Mouse (Mus musculus) spleen, postnatal 36 days (tissue): ENCODE results near the gene Dclk2.

ENCODE experiments used
- DNase-seq, 2 experiments: peaks; one replicate each; pipeline ENCODE4 v3.0.0; 2022; ENCODE audit warnings: low spot score in 2 of 2, mixed read lengths in 1 of 2

The Dclk2 gene

DNA sequence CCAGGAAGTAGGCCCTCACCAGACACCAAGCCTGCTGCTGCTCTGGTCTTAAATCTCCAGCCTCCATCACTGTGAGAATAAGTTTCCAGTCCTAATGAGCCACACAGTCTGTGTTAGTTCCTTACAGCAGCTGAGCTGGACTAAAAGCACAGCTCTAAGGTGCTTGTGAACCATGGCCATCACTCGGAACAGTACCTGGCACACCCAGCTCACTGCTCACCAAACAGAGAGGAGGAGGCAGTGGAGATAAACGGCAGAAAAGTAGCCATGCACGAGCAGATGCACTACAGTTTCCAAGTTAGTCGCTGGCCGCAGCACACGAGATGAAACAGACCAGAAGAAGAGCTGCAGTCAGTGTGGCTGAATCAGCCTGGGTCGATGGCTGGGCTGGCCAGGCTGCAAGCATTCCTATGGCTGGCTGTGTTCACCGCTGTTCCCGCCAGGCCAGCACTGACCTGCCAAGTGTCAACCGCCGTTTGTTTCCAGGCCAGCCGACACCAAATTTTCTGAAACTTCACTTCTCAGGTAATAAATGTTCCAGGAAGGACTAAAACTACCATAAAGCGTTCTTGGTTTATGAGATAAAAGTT, 122.7 kb downstream of the Dclk2 start:
- DNase-seq: no peak

DNA sequence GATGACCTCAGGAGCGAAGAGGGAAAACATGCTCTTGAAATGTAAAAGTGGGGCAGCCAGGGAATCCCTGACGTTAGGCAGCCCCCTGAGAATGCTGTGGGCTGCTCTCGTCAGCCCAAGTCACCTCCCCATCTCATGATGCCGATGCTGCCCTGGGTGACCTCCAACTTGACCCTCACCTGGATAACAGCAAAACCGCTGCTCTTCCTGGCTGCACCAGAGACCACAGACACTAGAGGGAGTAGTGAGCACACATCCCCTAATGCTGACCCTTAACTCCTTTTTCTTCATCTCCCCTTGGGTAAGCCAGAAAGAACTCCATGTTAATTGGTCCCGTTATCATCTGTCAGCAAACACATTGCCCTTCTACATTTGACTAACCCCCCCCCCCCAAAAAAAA, 123.9 kb downstream of the Dclk2 start:
- DNase-seq: no peak

DNA sequence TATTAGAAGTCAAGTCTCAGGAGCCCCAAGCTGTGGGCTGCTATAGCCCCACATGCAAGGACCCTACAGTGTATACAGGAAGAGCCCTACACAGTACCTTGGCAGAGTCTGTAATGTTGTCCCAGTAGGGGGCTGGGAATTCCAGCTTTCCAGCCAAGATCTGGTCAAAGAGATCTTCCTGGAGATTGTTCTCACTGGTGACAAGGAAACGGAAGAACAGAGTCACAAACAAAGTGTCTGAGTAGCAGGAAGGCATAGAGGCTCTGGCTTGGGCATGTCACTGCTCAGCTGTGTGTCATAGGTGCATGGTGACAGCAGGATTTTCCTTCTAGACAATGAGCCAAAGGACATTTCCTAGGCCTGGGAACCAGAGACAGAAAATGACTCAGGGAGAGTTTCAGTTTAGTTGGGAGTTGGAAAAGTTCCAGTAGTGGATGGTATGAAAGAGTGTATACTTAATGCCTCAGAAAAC, 126.9 kb downstream of the Dclk2 start:
- no peak for DNase-seq

DNA sequence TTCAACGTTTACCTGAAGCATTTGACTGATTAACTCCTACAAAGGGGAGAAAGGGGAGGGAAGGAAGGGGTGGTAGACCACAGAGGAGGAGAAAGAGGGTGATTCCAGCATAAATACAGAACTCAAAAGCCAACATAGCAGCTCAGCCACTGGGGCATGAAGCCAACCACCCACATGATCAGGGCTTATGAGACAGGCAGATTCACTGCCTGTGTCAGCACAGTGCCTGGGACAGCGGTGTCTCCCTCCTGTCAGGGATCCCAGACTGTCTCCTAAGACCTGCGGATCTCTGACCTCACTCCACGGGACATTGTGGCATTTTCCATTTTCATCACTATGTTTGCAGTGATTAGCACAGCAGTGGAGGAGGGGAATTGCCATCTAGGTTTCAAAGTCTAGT, 127.4 kb downstream of the Dclk2 start:
- no peak for DNase-seq

DNA sequence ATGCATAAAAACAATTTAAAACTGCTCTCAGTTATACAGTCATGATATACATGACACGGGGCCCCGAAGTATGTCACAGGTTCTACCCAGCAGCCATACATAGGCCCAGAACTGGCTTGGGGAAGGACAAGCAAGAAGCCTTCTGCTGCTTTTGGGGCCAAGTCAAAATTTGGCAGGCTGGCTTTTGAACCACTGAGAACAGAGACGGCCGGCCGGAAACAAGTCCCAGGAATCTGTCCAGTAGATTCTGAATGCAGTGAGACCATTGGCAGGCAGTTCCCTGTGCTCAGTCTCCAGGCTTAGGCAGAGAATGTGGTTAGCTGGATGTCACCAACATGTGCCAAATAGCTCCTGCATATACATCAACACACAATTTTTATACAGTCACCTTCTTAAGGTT, 130.9 kb downstream of the Dclk2 start:
- no peak for DNase-seq

DNA sequence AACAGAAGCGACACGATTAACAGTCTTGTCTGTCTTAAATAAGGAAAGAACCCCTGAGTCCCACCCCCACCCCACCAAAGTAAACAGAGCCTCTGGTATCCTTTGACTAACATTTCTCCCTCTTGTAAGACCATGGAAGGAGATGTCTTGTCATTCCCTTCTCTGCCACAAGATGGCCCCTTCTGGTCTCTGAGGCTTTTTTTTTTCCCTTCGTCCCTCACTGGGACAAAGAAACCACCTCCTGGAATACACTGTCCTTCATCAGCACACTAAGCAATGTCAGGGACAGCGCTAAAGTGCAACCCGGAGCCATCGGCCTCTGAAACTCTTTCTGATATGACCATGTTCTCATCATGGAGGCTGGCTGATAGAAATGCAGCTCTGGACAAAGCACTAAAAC, 131.9 kb downstream of the Dclk2 start:
- peak in 1 of 2 experiments; percentile 15 for DNase-seq

DNA sequence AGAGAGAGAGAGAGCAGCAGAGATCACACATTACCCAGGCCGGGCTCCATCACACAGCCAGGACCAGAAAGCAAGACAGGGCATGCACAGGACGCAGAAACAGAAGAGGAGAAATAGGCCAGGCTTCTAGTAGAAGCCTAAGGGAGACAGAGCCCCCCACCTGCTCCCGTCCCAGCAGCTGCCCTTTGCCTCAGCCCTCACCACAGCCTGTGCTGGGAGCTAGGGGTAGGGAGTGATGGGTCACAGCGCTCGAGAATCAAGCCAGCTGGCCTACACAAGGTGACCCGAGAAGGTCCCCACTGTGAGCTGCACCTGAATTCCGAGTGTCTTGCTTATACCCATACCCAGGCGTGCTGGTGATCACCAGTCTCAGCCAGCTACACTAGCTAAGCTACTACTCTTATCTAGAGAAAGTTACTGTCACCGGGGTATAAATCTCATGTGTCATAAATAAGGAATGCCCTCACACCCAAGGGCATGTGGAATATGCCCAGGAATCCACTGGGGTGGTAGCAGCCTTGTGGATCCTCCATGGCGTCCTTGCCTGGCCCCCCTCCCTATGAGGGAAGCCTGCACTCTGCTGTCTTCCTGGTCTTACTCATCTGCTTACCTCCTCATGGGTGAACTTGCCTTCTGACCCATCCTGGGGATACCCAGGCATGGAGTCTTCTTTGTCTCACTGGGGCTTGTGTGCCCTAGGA, 133.1 kb downstream of the Dclk2 start:
- DNase-seq: no peak

DNA sequence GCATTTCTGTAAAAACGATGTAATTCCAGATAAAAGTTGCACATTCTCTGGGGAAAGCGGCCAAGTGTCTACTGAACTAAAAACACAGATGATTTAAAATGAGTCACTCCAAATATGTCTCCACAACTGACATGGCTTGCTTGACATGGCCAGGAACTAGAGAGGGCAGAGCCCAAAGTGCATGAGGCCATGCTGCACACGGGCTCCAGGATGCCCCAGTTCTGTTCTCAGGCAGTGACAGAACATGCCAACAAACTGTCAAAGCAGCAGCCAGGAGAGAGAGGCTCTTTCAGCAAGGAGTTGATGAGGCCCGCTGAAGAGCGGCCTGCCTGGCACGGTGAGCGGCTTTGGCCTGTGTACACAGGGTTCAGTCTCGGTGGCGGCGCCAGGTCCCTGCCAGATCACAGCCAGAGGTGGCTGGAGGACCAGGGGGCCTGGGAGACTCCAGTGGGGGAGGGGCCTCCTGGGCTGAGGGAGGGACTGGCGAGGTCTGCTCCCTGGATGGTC, 133.8 kb downstream of the Dclk2 start:
- no peak for DNase-seq

DNA sequence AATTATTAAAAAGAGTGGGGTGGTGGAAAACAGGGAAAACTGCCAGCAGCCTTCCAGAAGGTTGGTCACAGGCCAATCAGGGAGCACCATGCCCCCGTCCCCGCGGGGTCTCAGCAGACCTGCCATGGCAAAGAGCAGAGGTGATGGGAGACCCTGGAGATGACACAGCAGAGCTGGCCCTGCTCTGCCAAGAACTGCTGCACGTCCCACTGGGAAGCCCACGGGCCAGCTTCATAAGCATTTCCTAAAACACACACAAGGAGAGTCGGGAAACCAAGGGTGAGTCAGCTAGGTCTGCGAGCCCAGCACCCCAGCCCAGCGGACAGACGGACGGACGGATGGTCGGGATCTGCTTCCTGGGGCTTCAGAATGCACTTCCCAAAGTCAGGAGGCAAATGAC, 134.4 kb downstream of the Dclk2 start:
- DNase-seq: no peak

DNA sequence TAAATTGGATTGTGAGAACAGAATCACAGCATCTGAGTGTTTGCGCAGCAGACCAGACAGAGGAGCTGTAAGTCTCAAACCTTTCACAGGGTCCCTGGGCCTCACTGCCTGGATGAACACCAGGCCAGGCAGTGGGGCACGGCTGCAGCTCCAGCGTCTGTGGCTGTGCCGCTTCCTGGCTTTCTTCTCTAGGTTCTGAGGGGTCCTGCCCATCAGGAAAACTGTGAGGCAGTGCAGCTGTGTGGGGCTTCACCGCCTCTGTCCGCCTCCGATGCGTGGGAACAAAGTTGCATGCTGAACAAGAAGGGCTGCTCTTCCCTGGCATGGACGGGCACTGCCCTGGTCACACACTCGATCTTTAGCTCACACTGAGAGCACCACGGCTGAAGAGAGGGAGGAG, 135.7 kb downstream of the Dclk2 start:
- DNase-seq: no peak

DNA sequence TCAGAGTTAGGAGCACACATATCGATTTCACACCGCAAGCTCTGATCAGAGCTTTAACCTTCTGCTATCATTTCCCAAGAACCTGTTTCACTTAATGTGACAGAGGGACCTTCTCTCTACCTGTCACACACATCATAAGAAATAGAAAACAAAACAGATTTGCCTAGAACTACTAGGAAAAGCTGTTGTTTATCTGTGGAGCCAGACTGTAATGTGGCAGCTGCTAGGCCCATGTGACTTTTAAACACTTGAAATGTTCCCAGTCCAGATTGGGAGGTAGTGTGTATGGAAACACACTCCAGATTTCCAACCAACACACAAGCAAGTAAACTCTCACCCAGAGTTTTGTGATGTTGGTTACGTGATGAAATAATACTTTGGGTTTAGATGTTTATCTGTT, 136.6 kb downstream of the Dclk2 start:
- no peak for DNase-seq

DNA sequence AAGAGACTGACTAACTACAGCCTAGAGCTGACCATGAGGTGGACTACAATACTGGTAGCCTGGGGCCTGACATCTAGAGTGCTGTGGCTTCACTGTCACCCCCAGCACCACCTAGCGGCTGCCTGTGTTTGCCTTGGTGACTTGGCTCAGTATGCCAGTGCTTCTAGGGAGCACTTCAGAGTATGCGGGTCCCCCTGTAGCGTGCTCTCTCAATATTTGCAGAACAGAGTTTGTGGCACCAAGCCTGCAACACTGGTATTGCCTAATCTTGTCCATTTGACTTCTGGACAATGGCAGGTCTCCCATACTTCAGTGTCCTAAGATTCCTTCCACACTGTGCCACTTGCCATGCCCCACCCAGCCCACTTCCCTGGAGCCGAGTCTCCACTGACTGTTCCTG, 140.9 kb downstream of the Dclk2 start:
- DNase-seq: no peak

DNA sequence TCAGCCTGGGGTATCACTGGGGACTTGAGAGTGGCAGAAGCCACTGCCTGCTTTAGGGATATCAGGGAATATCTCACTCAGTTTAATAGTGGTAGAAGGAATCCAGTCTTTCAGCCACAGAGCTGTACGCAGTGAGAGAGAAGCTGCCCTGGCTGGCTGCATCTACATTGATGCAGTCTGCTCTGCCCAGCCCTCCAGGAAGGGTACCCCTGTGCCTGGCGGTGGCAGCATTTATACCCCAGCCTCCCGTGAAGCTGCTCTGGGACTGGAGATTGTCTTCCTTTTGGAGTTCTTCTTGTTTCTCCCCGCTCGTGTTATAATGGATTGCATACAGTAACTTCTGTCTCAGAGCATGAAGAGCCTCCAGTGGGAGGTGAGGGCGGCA, 145.2 kb downstream of the Dclk2 start:
- no peak for DNase-seq

DNA sequence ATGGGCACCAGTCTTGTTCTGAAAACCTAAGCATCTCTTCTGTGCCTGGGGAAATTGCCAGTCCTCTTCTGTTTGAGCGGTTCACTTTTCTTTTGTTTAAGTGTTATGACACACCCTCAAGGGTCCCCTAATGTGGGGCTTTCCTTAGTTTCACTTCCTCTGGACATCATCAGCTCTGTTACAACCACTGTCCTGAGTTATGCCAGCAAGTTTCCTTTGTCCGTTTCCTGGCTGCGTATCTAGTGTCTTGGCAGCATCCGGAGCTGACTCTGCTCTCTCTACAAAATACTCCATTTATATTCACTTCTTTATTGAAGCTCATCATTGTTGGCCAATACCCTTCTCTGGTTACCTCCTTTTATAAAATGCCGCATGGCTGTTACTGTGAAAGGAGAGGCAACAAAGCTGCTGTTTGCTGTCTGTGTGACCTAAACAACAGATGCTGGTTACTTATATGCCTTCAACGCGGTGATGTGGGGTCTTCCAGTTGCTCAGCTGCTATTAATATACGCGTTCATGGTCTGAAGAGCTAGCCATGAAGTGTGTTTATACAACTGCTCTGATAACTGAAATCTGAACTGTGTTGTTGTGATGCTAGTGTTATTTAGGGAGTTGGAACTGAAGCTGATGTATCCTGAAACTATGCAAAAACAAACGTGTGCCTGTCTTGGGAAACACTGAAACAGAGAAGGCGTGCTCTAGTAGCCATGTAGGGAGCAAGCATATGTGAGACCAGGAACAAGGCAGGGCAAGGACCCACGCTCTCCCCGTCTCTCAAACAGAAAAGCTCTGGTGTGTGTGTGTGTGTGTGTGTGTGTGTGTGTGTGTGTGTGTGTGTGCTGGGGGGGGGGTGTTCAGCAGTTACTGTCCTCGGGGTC, 145.8 kb downstream of the Dclk2 start:
- peak; percentile 60 to 68 for DNase-seq

DNA sequence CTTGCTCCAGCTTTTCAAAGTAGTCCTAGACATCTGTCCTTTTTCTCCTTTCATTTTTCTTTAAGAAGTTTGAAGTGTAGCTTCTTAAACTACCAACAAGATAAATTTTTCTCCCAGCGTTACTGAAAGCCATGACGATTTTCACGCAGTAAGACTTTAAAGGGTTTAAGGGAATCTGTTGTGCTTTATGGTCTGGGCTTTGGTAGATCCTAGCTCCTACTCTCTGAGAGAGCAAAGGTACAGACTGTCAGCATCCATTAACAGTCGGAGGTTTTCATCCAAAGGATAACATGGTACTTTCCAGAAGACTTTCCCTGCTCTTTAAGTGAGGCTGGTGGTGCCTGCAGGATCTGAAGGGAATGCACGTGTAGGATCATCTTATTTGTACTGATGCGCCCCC, 151.7 kb downstream of the Dclk2 start:
- no peak for DNase-seq

DNA sequence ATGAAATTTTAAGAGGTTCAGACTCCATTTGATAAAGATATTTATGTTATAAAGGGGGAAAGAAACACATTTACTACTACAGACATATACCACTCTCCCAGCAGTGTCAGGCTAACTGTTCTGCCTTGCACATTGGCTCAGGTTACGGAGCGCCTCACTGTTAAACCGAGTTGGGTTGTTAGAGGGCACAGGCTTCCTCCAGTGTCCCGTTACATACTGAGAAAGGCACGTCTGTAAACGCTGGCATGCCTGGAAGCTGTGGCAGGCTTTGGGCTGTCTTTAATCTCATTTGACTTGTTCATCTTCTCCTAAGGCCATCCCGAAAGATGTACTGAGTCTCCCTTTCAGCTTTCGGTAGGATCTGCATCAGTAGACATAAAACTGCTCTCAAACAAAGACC, 152.1 kb downstream of the Dclk2 start:
- DNase-seq: no peak

DNA sequence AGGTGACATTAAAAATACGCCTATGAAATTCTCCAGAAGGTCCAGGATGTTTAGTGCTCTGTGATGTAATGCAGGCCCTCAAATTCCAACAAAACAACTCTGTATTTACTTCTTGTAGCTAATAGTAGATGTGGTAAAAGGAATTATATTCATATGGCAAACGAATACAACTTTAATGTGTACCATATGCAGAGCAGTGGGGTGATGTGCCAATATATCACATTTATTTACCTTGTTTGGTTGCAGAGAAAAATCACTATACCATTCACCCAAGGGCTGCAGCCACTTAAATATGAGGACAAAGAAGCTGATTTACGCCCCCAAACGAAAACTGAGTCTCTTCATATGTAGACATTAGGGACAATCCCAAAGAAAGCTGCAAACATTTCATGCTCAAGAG, 158.2 kb downstream of the Dclk2 start:
- DNase-seq: no peak

DNA sequence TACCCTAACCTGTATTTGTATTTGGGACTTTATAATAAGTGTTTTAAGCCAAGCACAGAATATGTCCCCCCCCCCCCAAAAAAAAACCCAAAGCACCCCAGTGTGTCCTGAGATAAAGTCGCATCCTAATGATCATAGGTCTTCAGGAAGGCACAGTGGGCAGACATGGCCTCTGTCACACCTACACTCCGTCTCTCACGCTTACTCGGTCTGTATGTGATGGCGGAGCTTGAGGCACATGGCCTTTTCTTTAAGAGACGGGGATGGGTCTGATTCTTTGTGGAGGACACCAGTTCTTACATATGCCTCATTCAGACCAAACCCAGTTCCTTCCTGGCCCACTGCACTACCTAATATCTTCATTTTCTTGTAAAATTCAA, 158.6 kb downstream of the Dclk2 start:
- no peak for DNase-seq

DNA sequence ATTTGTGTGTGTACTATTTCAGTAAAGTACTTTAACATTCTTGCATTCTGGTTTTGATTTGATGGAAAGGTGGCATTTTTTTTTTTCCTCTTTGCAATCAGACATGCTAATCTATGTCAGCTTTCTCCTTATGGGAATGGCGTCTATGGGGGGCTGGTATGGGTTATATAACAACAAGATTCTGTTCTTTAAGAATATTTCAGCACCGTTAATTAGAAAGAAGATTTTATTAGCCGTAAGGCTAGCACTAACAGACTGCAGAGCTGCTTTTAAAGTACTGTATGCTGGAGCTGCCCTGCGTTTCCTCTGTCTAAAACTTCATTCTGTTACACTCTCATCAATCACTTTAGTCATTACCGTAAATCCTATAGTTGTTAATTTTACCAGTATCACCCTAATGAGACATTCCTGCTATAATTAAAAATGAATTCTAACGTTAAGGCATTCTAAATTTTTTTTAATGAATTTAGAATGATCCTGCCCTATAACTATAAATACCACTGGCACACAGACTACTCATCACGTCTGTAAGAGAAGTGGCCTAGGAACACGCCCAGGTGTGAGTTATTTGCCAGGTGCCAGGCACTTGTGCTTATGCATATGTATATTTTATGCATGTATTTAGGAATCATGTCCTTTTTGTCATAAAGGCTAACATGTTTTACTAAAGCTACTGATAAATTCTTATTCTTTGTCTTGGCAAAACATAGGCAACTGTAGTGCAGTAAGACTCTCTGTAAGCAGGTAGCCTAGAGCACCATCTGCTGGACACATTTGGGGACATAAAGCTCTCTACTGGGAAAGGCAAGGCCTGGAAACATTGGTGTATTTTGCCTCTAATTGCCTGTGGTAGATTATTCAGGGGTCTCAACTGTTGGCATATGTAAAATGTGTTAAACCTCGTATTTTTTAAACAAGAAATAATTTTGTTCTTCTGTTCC, 159.3 kb downstream of the Dclk2 start:
- DNase-seq: peak; percentile 37 to 43

DNA sequence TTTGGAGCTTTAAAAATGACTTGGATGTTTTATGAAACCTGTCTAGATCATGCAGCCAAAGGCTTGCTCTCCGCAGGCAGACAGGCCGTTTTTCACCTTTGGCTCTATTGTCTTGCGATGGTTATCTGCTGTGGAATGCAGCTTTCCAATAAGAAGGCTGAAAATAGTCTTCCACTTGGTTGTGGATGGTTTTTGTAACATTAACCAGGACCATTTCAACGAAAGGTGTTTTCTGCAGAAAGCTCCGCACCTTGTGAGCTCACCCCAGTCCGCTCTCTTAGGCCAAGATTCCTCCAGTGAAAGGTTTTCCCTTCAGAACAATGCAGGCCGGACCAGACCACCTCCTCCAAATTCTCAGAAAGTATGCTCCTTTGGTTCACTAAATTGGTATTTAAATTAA, 160.2 kb downstream of the Dclk2 start:
- DNase-seq: no peak

DNA sequence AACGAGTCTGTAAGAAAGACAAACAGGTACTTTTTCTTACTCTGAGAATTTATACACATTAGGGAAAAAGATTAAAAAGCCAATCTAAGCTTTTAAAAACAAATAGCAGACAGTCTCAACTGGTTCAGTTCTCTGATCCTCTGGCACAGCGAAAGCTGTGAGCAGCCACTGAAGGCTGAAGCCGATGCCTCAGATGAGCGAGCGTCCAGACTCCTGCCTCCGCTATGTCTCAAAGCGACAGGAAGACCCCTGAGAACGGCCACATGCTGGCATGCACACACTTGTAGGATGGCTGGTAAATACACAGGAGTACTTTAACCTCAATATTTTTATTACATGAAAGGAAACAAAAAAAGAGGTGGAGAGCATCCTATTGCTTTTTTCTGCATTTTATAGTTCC, 160.8 kb downstream of the Dclk2 start:
- DNase-seq: no peak

DNA sequence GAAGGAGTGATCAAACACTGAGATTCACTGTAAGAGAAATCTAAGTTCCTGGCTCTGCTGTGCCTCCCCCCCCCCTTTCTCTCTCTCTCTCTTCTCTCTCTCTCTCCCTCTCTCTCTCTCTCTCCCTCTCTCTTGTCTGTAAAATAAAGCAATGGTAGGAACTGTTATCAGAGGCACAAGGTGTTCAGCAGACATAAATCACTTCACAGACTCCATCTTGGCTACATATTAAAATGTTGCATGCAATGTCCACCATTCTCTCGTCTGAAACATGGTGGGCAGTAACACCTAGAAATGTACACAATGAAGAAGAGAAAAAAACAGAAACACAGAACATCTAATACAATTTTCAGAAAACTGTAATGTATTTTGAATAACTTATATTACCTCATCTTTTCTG, 161.3 kb downstream of the Dclk2 start:
- DNase-seq: no peak
